Mouse (Mus musculus): ENCODE data around the gene Rps19bp1. TPM values are rescaled to one million over a fixed set of nuclear protein-coding genes. Genes with fewer than 3 reads are reported as not detected.

Rps19bp1 gene
- total RNA-seq, 2 experiments from 2014 or later, result 35.8 to 37.5 TPM

DNA sequence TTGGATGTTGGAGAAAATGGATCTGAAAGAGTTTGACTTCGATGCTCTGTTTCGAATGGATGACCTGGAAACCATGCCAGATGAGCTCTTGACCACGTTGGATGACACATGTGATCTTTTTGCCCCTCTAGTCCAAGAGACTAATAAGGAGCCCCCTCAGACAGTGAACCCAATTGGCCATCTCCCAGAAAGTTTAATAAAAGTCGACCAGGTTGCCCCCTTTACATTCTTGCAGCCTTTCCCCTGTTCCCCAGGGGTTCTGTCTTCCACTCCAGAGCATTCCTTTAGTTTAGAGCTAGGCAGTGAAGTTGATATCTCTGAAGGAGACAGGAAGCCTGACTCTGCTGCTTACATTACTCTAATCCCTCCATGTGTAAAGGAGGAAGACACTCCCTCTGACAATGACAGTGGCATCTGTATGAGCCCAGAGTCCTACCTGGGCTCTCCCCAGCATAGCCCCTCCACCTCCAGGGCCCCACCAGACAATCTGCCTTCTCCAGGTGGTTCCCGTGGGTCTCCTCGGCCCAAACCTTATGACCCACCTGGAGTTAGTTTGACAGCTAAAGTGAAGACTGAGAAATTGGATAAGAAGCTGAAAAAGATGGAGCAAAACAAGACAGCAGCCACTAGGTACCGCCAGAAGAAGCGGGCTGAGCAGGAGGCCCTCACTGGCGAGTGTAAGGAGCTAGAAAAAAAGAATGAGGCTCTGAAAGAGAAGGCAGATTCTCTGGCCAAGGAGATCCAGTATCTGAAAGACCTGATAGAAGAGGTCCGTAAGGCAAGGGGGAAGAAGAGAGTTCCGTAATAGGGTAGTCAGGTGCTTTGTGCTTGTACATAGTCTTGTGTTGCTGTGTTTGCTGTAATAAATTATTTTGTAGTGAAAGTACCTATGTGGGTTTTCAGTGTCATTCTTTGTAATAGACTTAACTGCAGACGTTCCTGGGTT lies 7.2 kb downstream of the Rps19bp1 start:
- DNase-seq, result no peak

- no peak for DNase-seq
Measured at GRCm38 (mm10) chr15:80256242-80256641, 7.9 kb downstream of the Rps19bp1 start.

DNA sequence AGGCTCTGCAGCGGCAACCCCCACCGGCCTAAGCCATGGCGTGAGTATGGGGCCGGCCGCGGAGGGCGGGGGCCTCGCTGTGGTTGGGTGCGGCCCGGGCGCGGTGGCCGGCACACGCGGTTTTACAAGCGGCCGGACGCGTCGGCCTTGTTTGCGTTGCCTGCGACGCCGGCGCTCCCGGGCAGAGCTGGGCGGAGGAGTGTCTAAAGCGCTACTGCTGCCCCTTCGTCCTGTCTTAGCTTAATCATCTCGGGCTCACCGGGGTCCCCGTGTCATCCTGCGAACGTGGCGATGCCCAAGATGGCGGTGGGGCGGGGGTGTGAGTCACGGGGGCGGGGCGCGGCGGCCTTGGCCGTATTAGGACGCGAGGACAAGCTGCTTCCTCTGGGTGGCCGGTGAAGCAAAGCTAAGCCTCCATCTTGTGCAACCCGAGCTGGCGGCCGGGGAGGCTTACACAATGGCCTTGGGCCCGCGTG lies 8.4 kb downstream of the Rps19bp1 start:
- peak; percentile 52 to 54 for DNase-seq

- DNase-seq, result peak; percentile 98 to 99
Measured at GRCm38 (mm10) chr15:80254847-80255645, 9.1 kb downstream of the Rps19bp1 start, which contains the start of gene Atf4. Gene Atf4 (plus strand): TSS chr15:80255184.

- DNase-seq, result no peak
Measured at GRCm38 (mm10) chr15:80254207-80254606, 9.9 kb downstream of the Rps19bp1 start.

GRCm38 (mm10) chr15:80253530-80253929 lies 10.6 kb downstream of the Rps19bp1 start:
- no peak for DNase-seq

DNA sequence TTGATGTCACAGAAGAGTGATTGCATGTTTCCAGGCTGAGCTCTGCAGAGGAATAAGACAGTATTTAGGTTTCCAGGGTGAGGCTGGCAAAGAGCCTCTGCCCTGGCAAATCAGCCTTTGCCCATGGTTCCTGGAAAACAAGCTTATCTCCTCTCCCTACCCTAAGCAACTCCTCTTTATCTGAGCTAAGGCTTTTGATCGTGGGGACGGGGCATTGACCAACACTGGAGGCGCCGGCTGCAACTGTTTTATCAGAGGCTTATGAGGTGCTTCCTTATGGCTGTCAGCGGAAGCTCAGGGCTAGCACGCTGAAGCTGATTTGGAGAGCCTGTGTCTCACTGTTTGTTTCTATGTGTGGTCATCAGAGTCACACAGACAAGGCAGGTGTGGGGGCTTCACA lies 13.5 kb downstream of the Rps19bp1 start:
- DNase-seq, result no peak

DNA sequence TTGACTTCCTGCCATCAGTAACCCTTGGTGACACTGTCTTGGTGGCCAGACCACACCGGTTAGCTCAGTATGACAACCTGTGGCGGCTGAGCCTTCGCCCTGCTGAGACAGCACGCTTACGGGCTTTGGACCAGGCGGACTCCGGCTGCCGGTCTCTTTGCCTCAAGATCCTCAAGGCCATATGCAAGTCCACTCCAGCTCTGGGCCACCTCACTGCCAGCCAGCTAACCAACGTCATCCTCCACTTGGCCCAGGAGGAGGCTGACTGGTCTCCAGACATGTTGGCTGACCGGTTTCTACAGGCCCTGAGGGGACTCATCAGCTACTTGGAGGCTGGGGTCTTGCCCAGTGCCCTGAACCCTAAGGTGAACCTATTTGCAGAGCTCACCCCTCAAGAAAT lies 14.4 kb downstream of the Rps19bp1 start:
- no peak for DNase-seq

- DNase-seq, result no peak
Measured at GRCm38 (mm10) chr15:80248596-80248995, 15.5 kb downstream of the Rps19bp1 start.

GRCm38 (mm10) chr15:80248135-80248534 lies 16.0 kb downstream of the Rps19bp1 start:
- no peak for DNase-seq

- no peak for DNase-seq
Measured at GRCm38 (mm10) chr15:80235535-80235934, 28.6 kb downstream of the Rps19bp1 start, which contains the start of gene AC140267.1. Gene AC140267.1 (plus strand): TSS chr15:80235835.

DNA sequence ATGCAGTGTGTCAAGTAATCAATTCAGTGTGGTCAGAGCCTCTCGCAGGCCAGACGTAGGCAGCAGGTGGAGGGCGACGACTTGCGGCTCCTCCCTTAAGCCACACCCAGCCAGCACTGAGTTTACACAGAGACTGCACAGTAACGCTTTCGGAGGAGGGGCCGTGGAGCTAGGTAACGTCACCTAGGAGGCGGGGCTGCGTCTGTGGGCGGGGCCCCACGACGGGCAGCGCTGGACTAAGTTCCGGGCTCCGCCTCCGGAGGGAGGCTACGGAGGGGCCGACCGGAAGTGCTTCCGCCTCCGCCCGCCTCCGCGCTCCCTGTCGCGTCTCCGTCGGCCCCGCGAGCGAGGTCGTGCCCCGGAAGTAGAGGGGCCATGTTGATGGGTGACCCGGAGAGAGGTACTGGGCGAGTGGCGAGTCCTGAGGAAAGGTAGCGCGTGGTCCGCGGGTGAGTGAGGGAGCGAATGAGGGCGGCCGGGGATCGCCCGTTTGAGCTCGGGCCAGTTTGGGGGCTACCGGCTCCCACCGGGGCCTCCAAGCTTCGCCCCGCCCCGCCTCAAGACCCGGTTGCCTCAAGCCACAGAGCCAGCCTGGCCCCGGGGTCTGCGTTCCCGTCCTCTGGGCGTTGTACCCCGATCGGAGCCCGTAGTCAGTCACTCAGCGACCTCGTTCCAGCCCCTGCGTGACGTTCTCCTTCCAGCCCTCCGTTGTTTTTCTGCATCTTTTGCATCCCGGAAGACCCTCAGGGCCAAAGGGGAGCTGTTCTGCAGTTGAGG lies 30.2 kb downstream of the Rps19bp1 start, which contains the start of gene Mief1:
TSS of gene Mief1 (plus strand) at position 286 of the 777 bp plus-strand sequence.
- peak; percentile 97 to 98 for DNase-seq

GRCm38 (mm10) chr15:80233053-80233452 lies 31.1 kb downstream of the Rps19bp1 start:
- no peak for DNase-seq

DNA sequence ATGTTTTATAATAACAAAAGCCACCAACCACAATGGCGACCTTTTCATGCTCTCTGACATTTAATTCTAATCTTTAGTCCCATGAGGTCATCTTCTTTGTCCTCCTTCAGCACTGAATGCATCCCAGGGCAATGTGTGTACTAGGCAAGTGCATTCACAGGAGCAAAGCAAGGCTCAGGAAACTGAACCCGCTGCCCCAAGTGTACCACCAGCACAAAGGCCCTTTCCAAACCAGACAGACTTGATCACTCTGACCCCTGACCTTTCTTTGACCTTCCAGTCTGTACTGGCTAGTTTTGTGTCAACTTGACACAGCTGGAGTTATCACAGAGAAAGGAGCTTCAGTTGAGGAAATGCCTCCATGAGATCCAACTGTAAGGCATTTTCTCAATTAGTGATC lies 31.8 kb downstream of the Rps19bp1 start:
- DNase-seq, result no peak

GRCm38 (mm10) chr15:80228071-80228800 lies 35.9 kb downstream of the Rps19bp1 start:
- DNase-seq, result no peak

- peak in 1 of 2 experiments; percentile 29 for DNase-seq
Measured at GRCm38 (mm10) chr15:80225796-80226195, 38.3 kb downstream of the Rps19bp1 start.

GRCm38 (mm10) chr15:80225208-80225607 lies 38.9 kb downstream of the Rps19bp1 start:
- peak; percentile 47 to 55 for DNase-seq

DNA sequence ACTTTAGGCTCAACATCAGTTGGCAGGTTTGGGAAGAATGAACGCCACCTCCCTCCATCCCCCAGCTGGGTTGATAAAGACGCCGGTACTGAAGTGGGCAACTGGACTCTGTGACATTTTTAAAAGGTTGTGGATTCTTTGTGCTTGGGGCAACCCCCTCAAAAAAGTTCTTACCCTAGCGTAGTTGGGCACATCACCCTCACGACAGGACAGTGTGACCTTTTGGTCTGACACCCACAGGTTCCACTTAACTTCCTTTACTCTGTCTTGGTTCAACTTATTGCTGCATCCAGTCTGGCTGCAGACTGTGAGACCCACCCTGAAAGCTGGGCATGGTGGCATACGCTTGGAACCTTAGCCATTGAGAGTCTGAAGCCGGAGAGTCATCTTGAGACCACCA lies 40.4 kb downstream of the Rps19bp1 start:
- no peak for DNase-seq

DNA sequence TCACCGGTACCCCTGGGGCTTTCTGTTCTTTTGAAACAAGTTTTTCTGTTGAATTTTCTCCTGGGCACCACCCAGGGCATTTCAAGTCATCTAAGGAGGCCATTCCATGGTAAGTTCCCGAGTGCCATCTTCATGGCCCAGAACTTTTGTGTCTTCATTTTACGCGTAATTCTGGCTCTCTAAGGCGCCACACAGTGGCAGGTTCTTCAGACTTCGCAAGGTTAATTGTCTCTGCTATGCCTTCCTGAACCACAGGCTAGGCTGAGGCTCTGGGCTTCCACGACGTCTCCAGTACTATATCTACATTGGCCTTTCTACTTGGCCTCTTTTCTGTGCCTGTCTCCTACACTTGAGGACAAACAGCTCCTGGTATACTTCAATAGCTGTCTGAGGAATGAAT lies 43.1 kb downstream of the Rps19bp1 start:
- no peak for DNase-seq

DNA sequence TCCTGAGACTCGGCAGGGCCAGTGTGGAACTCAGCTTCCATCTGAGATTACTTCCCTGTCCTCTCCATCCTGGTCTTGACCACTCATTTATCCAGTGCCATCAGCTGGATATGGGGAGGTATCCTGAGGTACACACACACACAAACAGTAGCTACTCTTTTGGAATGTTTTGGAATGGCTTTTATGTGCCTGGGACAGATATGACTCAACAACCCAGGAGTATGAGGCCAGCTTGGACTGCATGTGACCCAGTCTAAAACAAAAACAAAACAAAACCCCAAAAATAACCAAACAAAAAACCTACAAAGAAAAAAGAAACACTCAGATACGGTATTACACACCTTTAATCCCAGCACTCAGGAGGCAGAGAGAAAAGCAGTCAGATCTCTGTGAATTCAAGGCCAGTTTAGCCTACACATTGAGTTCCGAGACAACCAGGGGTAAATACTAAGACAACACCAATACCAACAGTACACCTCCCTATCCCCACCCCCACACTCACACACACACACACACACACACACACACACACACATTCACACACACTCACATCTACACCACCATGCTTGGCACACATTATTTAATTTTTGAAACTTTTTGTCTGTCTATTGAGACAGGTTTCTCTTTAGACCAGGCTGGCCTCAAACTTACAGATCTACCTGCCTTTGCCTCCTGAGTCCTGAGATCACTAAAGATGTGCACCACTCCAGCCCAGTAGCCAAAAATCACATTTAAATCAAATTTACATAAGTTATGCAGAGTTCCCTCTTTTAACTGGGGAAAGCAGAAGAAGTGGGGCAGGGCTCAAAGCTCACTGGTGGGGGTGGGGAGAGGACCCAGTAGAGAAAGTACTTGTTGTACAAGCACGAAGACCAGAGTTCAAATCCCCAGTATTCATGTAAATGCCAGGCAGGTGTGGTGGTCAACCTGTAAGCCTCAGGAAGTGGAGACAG lies 44.1 kb downstream of the Rps19bp1 start:
- DNase-seq, result no peak
